Mouse (Mus musculus): ENCODE measurements at regions not wholly inside any gene's neighbourhood (a gene's known extent, or its start where the extent isn't known, plus 50 kb on each side); places are given as distances from the start of the nearest gene placed in this dataset.

GRCm38 (mm10) chr4:33840119-33840518 lies 84.3 kb upstream of the Cnr1 start:
- H3K27me3 ChIP-seq (ENCODE audit: insufficient read depth, low read length): no peaks in the 10 kb centered on the region
- H3K36me3 ChIP-seq (ENCODE audit: insufficient read depth, low read length): no peaks in the 10 kb centered on the region
- no peaks in the 10 kb centered on the region for H3K4me1 ChIP-seq (ENCODE audit: insufficient read depth, low read length)
- ATAC-seq (0 out of 2 replicates have a peak, but pooled peaks have one; percentile 53), DNase-seq (ENCODE audit: low spot score) (peak; percentile 76)
- peak overlapping the region; percentile 41 for H3K4me2 ChIP-seq (ENCODE audit: low read depth, low read length)
- H3K4me3 ChIP-seq (ENCODE audit: low read length): no peak overlapping the region
- 0 out of 2 replicates have a peak, but pooled peaks have one; percentile 1 for TF ChIP-seq CTCF (IDR thresholded peaks at IDR 0.05; ENCODE audit: low read depth)
- H3K27ac ChIP-seq: no peak overlapping the region; the same call in 1 of the 2 replicates
- H3K9me3 ChIP-seq (ENCODE audit: low read length): no peaks in the 10 kb centered on the region
- WGBS: 38% methylated on average over 14 of the region's 14 CpGs
- no peak overlapping the region for H3K9ac ChIP-seq (replicated peaks; ENCODE audit: low read length)

DNA sequence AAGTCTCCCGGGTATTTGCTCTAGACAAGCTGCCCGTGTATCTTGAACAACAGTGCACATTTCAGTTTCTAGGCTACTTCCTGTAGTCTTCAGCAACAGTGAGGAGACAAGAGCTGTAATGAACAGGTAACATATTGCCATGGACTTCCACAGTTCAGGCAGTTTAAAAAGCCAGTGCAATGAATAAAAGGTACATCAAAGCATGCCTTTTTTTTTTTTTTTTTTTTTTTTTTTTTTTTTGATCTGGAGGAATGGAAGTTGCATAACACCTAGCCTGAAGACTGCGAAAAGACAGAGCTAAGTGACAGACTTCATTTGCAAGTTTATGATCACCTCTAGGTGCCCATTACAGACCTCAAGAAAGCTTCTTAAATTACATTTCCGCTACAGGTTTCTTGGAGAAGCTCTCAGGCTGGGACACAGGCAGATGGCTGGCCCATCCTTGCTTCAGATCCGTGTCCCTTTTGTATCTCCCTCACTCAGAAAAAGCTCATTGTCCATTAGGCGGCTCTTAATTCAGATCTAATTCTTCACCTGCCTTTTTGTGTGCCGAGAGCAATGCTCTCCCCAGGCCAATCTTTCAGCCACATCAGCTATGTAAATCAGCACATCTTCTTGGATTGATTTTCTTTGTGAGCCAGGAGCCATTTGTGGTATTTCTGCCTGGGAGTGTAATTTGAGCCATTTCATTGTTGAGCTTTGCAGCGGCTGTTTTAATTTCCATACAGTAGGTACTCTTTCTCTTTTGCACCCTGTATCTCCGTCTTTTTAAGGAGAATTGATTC lies 78.6 kb upstream of the Cnr1 start:
- Histone ChIP-seq H3K27me3 (ENCODE audit: insufficient read depth, low read length) (no peaks in the 10 kb centered on the region), H3K27ac (no peak overlapping the region), H3K9ac (replicated peaks; ENCODE audit: low read length) (no peak overlapping the region), H3K4me3 (ENCODE audit: low read length) (no peak overlapping the region), H3K4me2 (ENCODE audit: low read depth, low read length) (no peak overlapping the region), H3K9me3 (ENCODE audit: low read length) (no peaks in the 10 kb centered on the region), H3K36me3 (ENCODE audit: insufficient read depth, low read length) (no peaks in the 10 kb centered on the region), H3K4me1 (ENCODE audit: insufficient read depth, low read length) (no peaks in the 10 kb centered on the region)
- 29% methylated on average over 9 of the region's 9 CpGs for WGBS
- ATAC-seq: no peak
- TF ChIP-seq CTCF (IDR thresholded peaks at IDR 0.05; ENCODE audit: low read depth): no peak
- DNase-seq (ENCODE audit: low spot score): no peak

GRCm38 (mm10) chr4:33850249-33850648 lies 74.1 kb upstream of the Cnr1 start:
- Histone ChIP-seq H3K27me3 (ENCODE audit: insufficient read depth, low read length) (no peaks in the 10 kb centered on the region), H3K9ac (replicated peaks; ENCODE audit: low read length) (no peak overlapping the region), H3K27ac (no peak overlapping the region), H3K4me1 (ENCODE audit: insufficient read depth, low read length) (no peaks in the 10 kb centered on the region), H3K4me2 (ENCODE audit: low read depth, low read length) (no peak overlapping the region), H3K36me3 (ENCODE audit: insufficient read depth, low read length) (no peaks in the 10 kb centered on the region), H3K4me3 (ENCODE audit: low read length) (no peak overlapping the region), H3K9me3 (ENCODE audit: low read length) (no peaks in the 10 kb centered on the region)
- ATAC-seq (no peak), DNase-seq (ENCODE audit: low spot score) (no peak)
- no peak for TF ChIP-seq CTCF (IDR thresholded peaks at IDR 0.05; ENCODE audit: low read depth)
- WGBS: 53% methylated on average over 7 of the region's 7 CpGs

DNA sequence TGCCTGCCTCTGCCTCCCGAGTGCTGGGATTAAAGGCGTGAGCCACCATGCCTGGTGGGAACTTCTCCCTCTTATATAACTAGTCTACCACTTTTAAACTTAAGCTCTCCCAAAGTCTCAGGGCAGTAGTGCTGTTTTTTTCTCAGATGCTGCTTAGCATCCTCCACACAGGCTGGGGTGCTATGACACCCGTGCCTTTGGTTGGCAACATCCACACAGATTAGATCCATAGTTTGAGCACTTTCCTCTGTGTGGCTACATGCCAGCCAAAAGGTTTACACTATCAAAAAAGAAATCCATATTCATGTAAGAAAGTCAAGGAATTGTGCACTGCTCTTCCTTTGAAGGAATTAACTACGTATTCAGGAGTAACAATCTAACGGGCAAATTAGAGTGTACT lies 72.1 kb upstream of the Cnr1 start:
- no peaks in the 10 kb centered on the region for H3K9me3 ChIP-seq (ENCODE audit: low read length)
- WGBS: 93% methylated on average over 5 of the region's 5 CpGs
- TF ChIP-seq CTCF (IDR thresholded peaks at IDR 0.05; ENCODE audit: low read depth): no peak

DNA sequence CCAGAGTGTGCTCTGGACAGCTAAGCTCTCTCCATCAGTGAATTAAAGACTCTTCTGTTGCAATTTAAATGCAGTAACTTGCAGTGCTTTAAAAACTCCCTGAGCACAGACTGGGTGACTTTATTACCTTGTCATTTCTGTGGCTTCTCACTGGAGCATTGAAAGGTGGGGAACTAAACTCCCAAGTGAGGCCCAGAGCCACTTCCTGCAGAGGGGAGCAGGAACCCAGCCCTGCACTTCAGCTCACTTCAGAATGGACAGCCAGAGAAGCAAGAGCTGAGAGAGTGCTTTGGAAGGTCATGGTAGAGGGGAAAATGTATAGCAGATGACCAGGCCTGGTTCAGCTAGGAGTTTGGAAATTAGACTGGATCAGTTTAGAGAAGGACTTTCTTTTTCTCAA lies 69.3 kb upstream of the Cnr1 start:
- H3K4me1 ChIP-seq (ENCODE audit: insufficient read depth, low read length): no peaks in the 10 kb centered on the region
- H3K9me3 ChIP-seq (ENCODE audit: low read length): no peaks in the 10 kb centered on the region
- H3K27ac ChIP-seq: no peak overlapping the region
- DNase-seq (ENCODE audit: low spot score) (no peak), ATAC-seq (no peak)
- no peak overlapping the region for H3K9ac ChIP-seq (replicated peaks; ENCODE audit: low read length)
- H3K4me3 ChIP-seq (ENCODE audit: low read length): no peak overlapping the region
- no peak for TF ChIP-seq CTCF (IDR thresholded peaks at IDR 0.05; ENCODE audit: low read depth)
- no peaks in the 10 kb centered on the region for H3K27me3 ChIP-seq (ENCODE audit: insufficient read depth, low read length)
- no peak overlapping the region for H3K4me2 ChIP-seq (ENCODE audit: low read depth, low read length)
- no peaks in the 10 kb centered on the region for H3K36me3 ChIP-seq (ENCODE audit: insufficient read depth, low read length)

More for the DNA sequence above, 72.1 kb upstream of the Cnr1 start:
- Histone ChIP-seq H3K27ac (no peak overlapping the region), H3K27me3 (ENCODE audit: insufficient read depth, low read length) (no peaks in the 10 kb centered on the region), H3K9ac (replicated peaks; ENCODE audit: low read length) (no peak overlapping the region), H3K4me1 (ENCODE audit: insufficient read depth, low read length) (no peaks in the 10 kb centered on the region), H3K4me3 (ENCODE audit: low read length) (no peak overlapping the region), H3K4me2 (ENCODE audit: low read depth, low read length) (no peak overlapping the region), H3K36me3 (ENCODE audit: insufficient read depth, low read length) (no peaks in the 10 kb centered on the region)
- no peak for ATAC-seq
- DNase-seq (ENCODE audit: low spot score): no peak

DNA sequence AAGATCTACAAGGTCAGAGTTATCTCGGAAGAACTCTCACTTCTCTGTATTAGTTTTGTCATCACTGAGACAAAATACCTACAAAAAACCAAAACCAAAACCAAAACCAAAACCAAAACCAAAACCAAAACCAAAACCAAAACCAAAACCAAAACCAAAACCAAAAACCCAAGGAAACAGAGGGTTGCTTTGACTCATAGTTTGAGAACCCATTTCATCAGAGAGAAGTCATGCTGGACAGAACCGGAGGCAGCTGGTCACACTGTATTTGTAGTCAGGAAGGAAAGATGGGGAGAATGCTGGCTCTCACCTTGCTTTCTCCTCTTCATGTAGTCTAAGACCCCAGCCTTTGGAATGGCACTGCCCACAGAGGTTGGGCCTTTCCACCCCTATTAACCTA lies 57.3 kb upstream of the Cnr1 start:
- Histone ChIP-seq H3K9ac (replicated peaks; ENCODE audit: low read length) (no peak overlapping the region), H3K9me3 (ENCODE audit: low read length) (no peaks in the 10 kb centered on the region), H3K27me3 (ENCODE audit: insufficient read depth, low read length) (no peaks in the 10 kb centered on the region), H3K36me3 (ENCODE audit: insufficient read depth, low read length) (no peaks in the 10 kb centered on the region), H3K4me2 (ENCODE audit: low read depth, low read length) (no peak overlapping the region), H3K27ac (no peak overlapping the region), H3K4me1 (ENCODE audit: insufficient read depth, low read length) (no peaks in the 10 kb centered on the region), H3K4me3 (ENCODE audit: low read length) (no peak overlapping the region)
- ATAC-seq: no peak
- no peak for DNase-seq (ENCODE audit: low spot score)
- no peak for TF ChIP-seq CTCF (IDR thresholded peaks at IDR 0.05; ENCODE audit: low read depth)
- WGBS: 94% methylated on average over 2 of the region's 2 CpGs

GRCm38 (mm10) chr4:33869317-33869716 lies 55.1 kb upstream of the Cnr1 start:
- H3K4me1 ChIP-seq (ENCODE audit: insufficient read depth, low read length): no peaks in the 10 kb centered on the region
- H3K9me3 ChIP-seq (ENCODE audit: low read length): no peaks in the 10 kb centered on the region
- no peaks in the 10 kb centered on the region for H3K36me3 ChIP-seq (ENCODE audit: insufficient read depth, low read length)
- H3K4me3 ChIP-seq (ENCODE audit: low read length): no peak overlapping the region
- no peak overlapping the region for H3K4me2 ChIP-seq (ENCODE audit: low read depth, low read length)
- no peak overlapping the region for H3K9ac ChIP-seq (replicated peaks; ENCODE audit: low read length)
- DNase-seq (ENCODE audit: low spot score): no peak
- WGBS: 31% methylated on average over 5 of the region's 5 CpGs
- no peak for TF ChIP-seq CTCF (IDR thresholded peaks at IDR 0.05; ENCODE audit: low read depth)
- no peak overlapping the region for H3K27ac ChIP-seq
- no peaks in the 10 kb centered on the region for H3K27me3 ChIP-seq (ENCODE audit: insufficient read depth, low read length)
- no peak for ATAC-seq

Small RNA genes in the stretch of these regions (microRNA-seq; reads per million reads assigned to microRNA genes)
- 0 reads per million in 2 experiments for gene Gm23304
